In the genomic region with DNA sequence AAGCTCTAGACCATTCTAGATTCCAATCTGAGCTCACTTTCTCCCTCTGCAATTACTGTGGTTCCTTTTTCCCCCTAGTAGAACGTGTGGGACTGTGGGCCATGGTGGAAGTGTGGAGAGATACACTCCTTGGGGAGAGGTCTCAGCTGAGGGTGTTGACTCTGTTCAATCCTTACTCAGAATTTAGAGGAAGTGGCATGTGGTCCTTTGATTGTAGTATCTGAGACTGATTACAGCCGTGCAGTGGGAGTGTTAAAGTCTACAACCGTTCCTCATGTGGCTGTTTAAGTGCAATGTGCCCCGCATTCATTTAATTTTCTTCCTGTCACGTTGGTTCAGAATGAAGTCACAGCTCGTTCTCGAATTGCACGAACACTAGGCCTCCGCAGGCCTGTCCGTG, we compare ENCODE assay signal across 2 mouse cellular contexts.
TF ChIP-seq lines count a peak whose summit lies in the region.

No protein-coding gene starts in this region.

TF ChIP-seq in CH12.LX, 34 proteins besides CTCF, POLR2A, EP300 and RAD21:
- no peak for TF ChIP-seq RCOR1 (conservative IDR thresholded peaks at IDR 0.05; ENCODE audit: low read depth, low read length)
- no peak for TF ChIP-seq TBP (conservative IDR thresholded peaks at IDR 0.05; ENCODE audit: low read depth, low read length)
- TF ChIP-seq MEF2A (IDR thresholded peaks at IDR 0.05; ENCODE audit: borderline replicate concordance, low read depth, low read length) = no peak
- no peak for TF ChIP-seq SIN3A (IDR thresholded peaks at IDR 0.05; ENCODE audit: low read length)
- TF ChIP-seq POLR2AphosphoS2 (IDR thresholded peaks at IDR 0.05; ENCODE audit: low read depth, low read length) = no peak
- TF ChIP-seq MAZ (IDR thresholded peaks at IDR 0.05; ENCODE audit: low read depth, low read length) = no peak
- TF ChIP-seq GABPA (IDR thresholded peaks at IDR 0.05; ENCODE audit: insufficient replicate concordance, low read depth, low read length) = no peak
- no peak for TF ChIP-seq MYC (IDR thresholded peaks at IDR 0.05; ENCODE audit: low read depth, low read length)
- no peak for TF ChIP-seq KAT2A (IDR thresholded peaks at IDR 0.05; ENCODE audit: insufficient replicate concordance, low read length)
- no peak for TF ChIP-seq MAX (IDR thresholded peaks at IDR 0.05; ENCODE audit: low read length)
- no peak for TF ChIP-seq ETS1 (conservative IDR thresholded peaks at IDR 0.05; ENCODE audit: low read depth, low read length)
- no peak for TF ChIP-seq JUN (IDR thresholded peaks at IDR 0.05; ENCODE audit: insufficient read depth, low read depth, low read length)

TF ChIP-seq in MEL, 35 proteins besides CTCF, POLR2A, EP300 and RAD21:
- TF ChIP-seq MXI1 (IDR thresholded peaks at IDR 0.05; ENCODE audit: low read depth, low read length) = peak; percentile 66
- peak; percentile 51; the same call in 1 of the 2 replicates for TF ChIP-seq GATA1 (IDR thresholded peaks at IDR 0.05; ENCODE audit: low read depth, low read length)
- no peak for TF ChIP-seq E2F4 (IDR thresholded peaks at IDR 0.05; ENCODE audit: borderline replicate concordance, low read depth, low read length)
- peak; percentile 44; the same call in 1 of the 2 replicates for TF ChIP-seq RCOR1 (IDR thresholded peaks at IDR 0.05; ENCODE audit: low read depth, low read length)
- TF ChIP-seq SIN3A (IDR thresholded peaks at IDR 0.05; ENCODE audit: low read length) = peak; percentile 33; the same call in 1 of the 2 replicates
TF ChIP-seq in MEL: peak in this region for 4.
